Mouse (Mus musculus) liver, postnatal 0 days (tissue): ENCODE measurements around the gene Rcor2.

ENCODE experiments used
- CTCF ChIP-seq: sonication (generic); IDR thresholded peaks from 2 replicates; pipeline ENCODE4 v1.5.1; 2016; ENCODE audit warnings: antibody characterized with exemption, low read depth
- EP300 ChIP-seq: IDR thresholded peaks from 2 replicates; pipeline ENCODE4 v1.6.1; 2016; ENCODE audit warnings: antibody characterized with exemption, low read depth, mild to moderate bottlenecking

DNA sequence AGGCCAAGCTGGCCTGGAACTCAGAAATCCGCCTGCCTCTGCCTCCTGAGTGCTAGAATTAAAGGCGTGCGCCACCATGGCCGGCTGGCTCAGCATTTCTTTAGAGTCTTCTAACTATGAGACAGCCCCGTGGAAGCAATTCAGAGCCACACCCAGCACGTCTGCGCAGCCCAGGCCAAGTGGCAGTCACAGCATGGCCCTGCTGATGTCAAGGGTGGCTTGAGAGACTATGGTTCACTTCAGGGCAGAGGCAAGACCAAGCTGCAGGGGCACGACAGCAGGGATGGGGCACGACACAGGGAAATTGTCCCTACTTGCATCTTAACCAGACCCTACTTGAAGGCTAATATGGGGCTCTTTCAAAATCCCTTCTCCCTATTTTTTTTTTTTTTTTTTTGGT lies 31.7 kb upstream of the Rcor2 start:
- TF ChIP-seq CTCF (no peak), EP300 (no peak)
